Mouse (Mus musculus): ENCODE data around the gene Mosmo. TPM values are rescaled to one million over a fixed set of nuclear protein-coding genes. Genes with fewer than 3 reads are reported as not detected.

Gene Mosmo
- polyA plus RNA-seq, 1 experiment, result 17.4 TPM

DNA sequence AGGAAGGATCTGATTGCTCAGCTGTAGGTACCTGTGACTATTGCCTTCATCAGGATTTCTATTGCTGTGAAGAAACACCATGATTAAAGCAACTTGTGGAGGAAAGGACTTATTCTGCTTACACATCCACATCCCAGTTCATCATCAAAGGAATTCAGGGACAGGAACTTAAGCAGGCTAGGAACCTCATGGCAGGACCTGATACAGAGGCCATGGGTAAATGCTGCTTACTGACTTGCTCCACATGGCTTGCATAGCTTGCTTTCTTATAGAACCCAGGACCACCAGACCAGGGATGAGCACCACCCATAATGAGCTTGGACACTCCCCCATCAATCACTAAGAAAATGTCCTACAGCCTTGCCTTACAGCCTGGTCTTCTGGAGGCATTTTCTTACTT is 71.1 kb downstream of the Mosmo start:
- Histone ChIP-seq H3K4me1 (ENCODE audit: control insufficient read depth, insufficient read depth, insufficient read length) (no peaks in the 10 kb centered on the region), H3K36me3 (ENCODE audit: control insufficient read depth, insufficient read depth, low read length) (no peaks in the 10 kb centered on the region), H3K27ac (ENCODE audit: insufficient read depth, low read length) (no peak overlapping the region), H3K4me3 (ENCODE audit: extremely low read depth, insufficient read depth, insufficient read length) (no peak overlapping the region), H3K27me3 (ENCODE audit: control insufficient read depth, insufficient read depth, low read length) (no peaks in the 10 kb centered on the region)
- DNase-seq (ENCODE audit: low read depth in 1 of 2, low spot score in 2 of 2), result no peak
- TF ChIP-seq CTCF (IDR thresholded peaks at IDR 0.05; ENCODE audit: extremely low read depth, insufficient read depth, insufficient read length, insufficient replicate concordance), result no peak
- TF ChIP-seq POLR2A (IDR thresholded peaks at IDR 0.05; ENCODE audit: low read depth, low read length), result no peak

DNA sequence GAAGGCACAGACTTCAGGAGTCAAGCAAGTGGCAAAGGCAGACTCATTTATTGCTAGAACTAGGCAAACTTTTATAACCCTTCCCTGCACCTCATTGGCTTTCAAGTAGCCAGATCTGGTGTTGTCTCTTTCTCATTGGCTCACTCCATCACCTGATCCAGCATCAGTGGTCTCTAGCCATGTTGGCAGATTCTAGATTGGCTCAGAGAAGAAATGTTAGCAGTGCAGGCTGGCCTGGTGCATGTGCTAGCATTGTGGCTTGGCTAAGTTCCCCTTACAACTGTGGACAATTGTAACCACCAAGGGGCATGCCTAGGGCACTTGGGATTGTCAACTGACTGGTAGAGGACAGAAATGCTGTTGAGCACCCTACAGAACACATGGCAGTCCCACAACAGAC is 73.9 kb downstream of the Mosmo start:
- no peaks in the 10 kb centered on the region for H3K27me3 ChIP-seq (ENCODE audit: control insufficient read depth, insufficient read depth, low read length)
- no peaks in the 10 kb centered on the region for H3K36me3 ChIP-seq (ENCODE audit: control insufficient read depth, insufficient read depth, low read length)
- DNase-seq (ENCODE audit: low read depth in 1 of 2, low spot score in 2 of 2), result no peak
- H3K27ac ChIP-seq (ENCODE audit: insufficient read depth, low read length), result no peak overlapping the region
- no peak for TF ChIP-seq CTCF (IDR thresholded peaks at IDR 0.05; ENCODE audit: extremely low read depth, insufficient read depth, insufficient read length, insufficient replicate concordance)
- TF ChIP-seq POLR2A (IDR thresholded peaks at IDR 0.05; ENCODE audit: low read depth, low read length), result no peak
- no peaks in the 10 kb centered on the region for H3K4me1 ChIP-seq (ENCODE audit: control insufficient read depth, insufficient read depth, insufficient read length)
- no peak overlapping the region for H3K4me3 ChIP-seq (ENCODE audit: extremely low read depth, insufficient read depth, insufficient read length)

DNA sequence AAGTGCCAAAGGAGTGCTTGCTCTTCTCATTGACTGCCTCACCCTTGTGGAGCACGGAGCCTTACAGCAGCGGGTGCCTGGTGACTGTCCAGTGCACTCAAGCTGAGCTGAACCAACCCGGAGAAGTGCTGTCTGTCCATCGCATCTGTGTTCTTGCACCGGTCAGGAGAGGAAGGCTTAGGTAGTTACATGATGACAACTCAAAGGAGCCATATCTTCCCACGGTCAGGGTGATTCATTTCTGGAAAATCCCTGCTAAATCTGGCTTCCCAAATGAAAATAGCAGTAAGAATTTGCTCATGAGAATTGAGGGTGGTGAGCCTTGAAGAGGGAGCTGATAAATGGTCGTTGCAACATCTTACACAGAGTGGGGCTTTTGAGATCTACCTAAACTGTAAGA is 74.5 kb downstream of the Mosmo start:
- H3K27ac ChIP-seq (ENCODE audit: insufficient read depth, low read length), result no peak overlapping the region
- TF ChIP-seq CTCF (IDR thresholded peaks at IDR 0.05; ENCODE audit: extremely low read depth, insufficient read depth, insufficient read length, insufficient replicate concordance) (no peak), POLR2A (IDR thresholded peaks at IDR 0.05; ENCODE audit: low read depth, low read length) (no peak)
- no peaks in the 10 kb centered on the region for H3K27me3 ChIP-seq (ENCODE audit: control insufficient read depth, insufficient read depth, low read length)
- H3K4me1 ChIP-seq (ENCODE audit: control insufficient read depth, insufficient read depth, insufficient read length), result no peaks in the 10 kb centered on the region
- H3K4me3 ChIP-seq (ENCODE audit: extremely low read depth, insufficient read depth, insufficient read length), result no peak overlapping the region
- H3K36me3 ChIP-seq (ENCODE audit: control insufficient read depth, insufficient read depth, low read length), result no peaks in the 10 kb centered on the region
- DNase-seq (ENCODE audit: low read depth in 1 of 2, low spot score in 2 of 2), result no peak
- WGBS, result 82% methylated on average over 7 of the region's 7 CpGs

DNA sequence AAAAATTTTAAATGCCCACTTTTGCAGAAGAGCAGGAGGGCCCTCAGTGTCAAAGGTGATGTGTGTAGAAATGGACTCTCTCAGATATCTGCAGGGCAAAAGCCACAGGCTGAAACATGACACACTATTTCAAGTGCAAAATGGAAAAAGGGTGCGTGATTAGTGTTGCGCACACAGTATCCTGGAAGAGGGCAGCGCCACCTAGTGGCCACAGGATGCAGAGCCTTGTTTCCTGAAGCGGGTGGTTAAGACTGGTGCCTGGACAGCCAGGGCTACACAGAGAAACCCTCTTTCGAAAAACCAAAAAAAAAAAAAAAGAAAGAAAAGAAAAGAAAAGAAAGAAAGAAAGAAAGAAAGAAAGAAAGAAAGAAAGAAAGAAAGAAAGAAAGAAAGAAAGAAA is 77.3 kb downstream of the Mosmo start:
- Histone ChIP-seq H3K27ac (ENCODE audit: insufficient read depth, low read length) (no peak overlapping the region), H3K36me3 (ENCODE audit: control insufficient read depth, insufficient read depth, low read length) (no peaks in the 10 kb centered on the region), H3K4me1 (ENCODE audit: control insufficient read depth, insufficient read depth, insufficient read length) (no peaks in the 10 kb centered on the region), H3K27me3 (ENCODE audit: control insufficient read depth, insufficient read depth, low read length) (no peaks in the 10 kb centered on the region), H3K4me3 (ENCODE audit: extremely low read depth, insufficient read depth, insufficient read length) (no peak overlapping the region)
- TF ChIP-seq CTCF (IDR thresholded peaks at IDR 0.05; ENCODE audit: extremely low read depth, insufficient read depth, insufficient read length, insufficient replicate concordance) (peak; percentile 92; the same call in 1 of the 2 replicates), POLR2A (IDR thresholded peaks at IDR 0.05; ENCODE audit: low read depth, low read length) (no peak)
- peak; percentile 51 to 57 for DNase-seq (ENCODE audit: low read depth in 1 of 2, low spot score in 2 of 2)
- 4% methylated on average over 5 of the region's 5 CpGs for WGBS

DNA sequence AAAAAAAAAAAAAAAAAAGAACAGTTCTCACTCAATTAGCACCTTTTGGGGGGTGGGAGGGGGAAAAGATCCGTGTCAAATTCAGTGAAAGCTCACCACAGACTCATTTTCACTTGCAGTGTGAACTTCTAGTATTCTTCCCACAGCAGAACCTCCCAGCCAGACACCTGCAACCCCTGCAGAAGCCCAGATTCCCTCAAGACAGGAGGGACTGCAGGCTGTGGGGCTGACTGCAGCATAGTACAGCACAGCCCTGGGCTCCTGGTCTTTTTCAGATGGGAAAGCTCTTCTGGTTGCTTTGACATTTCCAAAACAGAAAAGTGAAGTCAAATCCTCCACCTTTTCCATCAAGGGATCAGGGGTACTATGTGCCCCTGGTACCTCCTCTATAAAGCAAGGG is 90.0 kb downstream of the Mosmo start:
- Histone ChIP-seq H3K27me3 (ENCODE audit: control insufficient read depth, insufficient read depth, low read length) (no peaks in the 10 kb centered on the region), H3K4me3 (ENCODE audit: extremely low read depth, insufficient read depth, insufficient read length) (no peak overlapping the region), H3K27ac (ENCODE audit: insufficient read depth, low read length) (no peak overlapping the region), H3K4me1 (ENCODE audit: control insufficient read depth, insufficient read depth, insufficient read length) (no peaks in the 10 kb centered on the region), H3K36me3 (ENCODE audit: control insufficient read depth, insufficient read depth, low read length) (no peaks in the 10 kb centered on the region)
- TF ChIP-seq POLR2A (IDR thresholded peaks at IDR 0.05; ENCODE audit: low read depth, low read length) (no peak), CTCF (IDR thresholded peaks at IDR 0.05; ENCODE audit: extremely low read depth, insufficient read depth, insufficient read length, insufficient replicate concordance) (no peak)
- WGBS, result 16% methylated on average over 1 of the region's 1 CpGs
- DNase-seq (ENCODE audit: low read depth in 1 of 2, low spot score in 2 of 2), result no peak

DNA sequence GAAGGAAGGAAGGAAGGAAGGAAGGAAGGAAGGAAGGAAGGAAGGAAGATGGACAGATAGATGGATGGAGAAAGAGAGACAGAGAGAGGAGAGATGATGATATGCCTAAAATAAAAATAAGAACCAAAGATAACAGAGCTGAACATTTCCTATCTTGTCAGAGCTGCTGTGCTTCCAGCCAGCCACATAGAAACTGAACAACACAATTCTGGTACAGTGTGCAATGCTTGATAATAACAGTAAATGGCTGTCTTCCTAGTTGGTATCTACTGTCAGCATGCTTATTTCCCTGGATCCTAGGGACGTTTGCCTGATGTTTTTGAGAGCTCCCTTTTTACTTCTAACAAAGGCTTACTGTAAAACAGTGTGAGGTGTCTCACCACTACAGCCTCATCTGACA is 94.0 kb downstream of the Mosmo start:
- 42% methylated on average over 1 of the region's 1 CpGs for WGBS
- Histone ChIP-seq H3K4me3 (ENCODE audit: extremely low read depth, insufficient read depth, insufficient read length) (no peak overlapping the region), H3K4me1 (ENCODE audit: control insufficient read depth, insufficient read depth, insufficient read length) (no peaks in the 10 kb centered on the region), H3K27me3 (ENCODE audit: control insufficient read depth, insufficient read depth, low read length) (no peaks in the 10 kb centered on the region), H3K36me3 (ENCODE audit: control insufficient read depth, insufficient read depth, low read length) (no peaks in the 10 kb centered on the region), H3K27ac (ENCODE audit: insufficient read depth, low read length) (no peak overlapping the region)
- no peak for DNase-seq (ENCODE audit: low read depth in 1 of 2, low spot score in 2 of 2)
- no peak for TF ChIP-seq CTCF (IDR thresholded peaks at IDR 0.05; ENCODE audit: extremely low read depth, insufficient read depth, insufficient read length, insufficient replicate concordance)
- no peak for TF ChIP-seq POLR2A (IDR thresholded peaks at IDR 0.05; ENCODE audit: low read depth, low read length)

DNA sequence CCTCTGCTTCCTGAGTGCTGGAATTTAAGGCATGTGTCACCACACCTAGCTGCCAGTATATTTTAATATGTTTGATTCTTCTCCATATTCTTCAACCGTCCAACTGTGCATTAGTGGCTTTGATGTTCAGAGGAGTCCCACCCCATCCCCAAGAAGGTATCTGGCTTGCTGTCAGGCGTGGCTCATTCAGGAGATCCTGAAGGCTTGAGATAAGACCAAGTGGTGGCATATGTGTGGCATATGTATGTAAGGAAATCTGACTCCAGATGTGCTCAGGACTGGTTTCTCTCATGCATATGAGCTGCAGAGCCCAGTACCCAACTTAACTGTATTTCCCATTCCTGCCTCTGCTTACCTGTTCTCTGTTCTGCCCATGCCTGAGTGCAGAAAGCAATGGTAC is 100.6 kb downstream of the Mosmo start:
- no peaks in the 10 kb centered on the region for H3K4me1 ChIP-seq (ENCODE audit: control insufficient read depth, insufficient read depth, insufficient read length)
- TF ChIP-seq POLR2A (IDR thresholded peaks at IDR 0.05; ENCODE audit: low read depth, low read length) (no peak), CTCF (IDR thresholded peaks at IDR 0.05; ENCODE audit: extremely low read depth, insufficient read depth, insufficient read length, insufficient replicate concordance) (no peak)
- no peak overlapping the region for H3K27ac ChIP-seq (ENCODE audit: insufficient read depth, low read length)
- no peak for DNase-seq (ENCODE audit: low read depth in 1 of 2, low spot score in 2 of 2)
- no peaks in the 10 kb centered on the region for H3K27me3 ChIP-seq (ENCODE audit: control insufficient read depth, insufficient read depth, low read length)
- H3K4me3 ChIP-seq (ENCODE audit: extremely low read depth, insufficient read depth, insufficient read length), result no peak overlapping the region
- 62% methylated on average over 2 of the region's 2 CpGs for WGBS
- H3K36me3 ChIP-seq (ENCODE audit: control insufficient read depth, insufficient read depth, low read length), result no peaks in the 10 kb centered on the region

Other genes with a start within 250 kb of the Mosmo start
- 20.7 and 21.4 TPM in 2 replicates for gene Uqcrc2, start 42.4 kb upstream of the Mosmo start, polyA plus RNA-seq (2012; rRNA removed)
- not detected in 2 replicates for gene Pdzd9, start 7.3 kb upstream of the Mosmo start, polyA plus RNA-seq (2012; rRNA removed)
- gene Vwa3a, start 61.7 kb downstream of the Mosmo start, polyA plus RNA-seq (2012; rRNA removed), result 0.01 and 0.02 TPM in 2 replicates
- gene Gm5737, start 134.7 kb downstream of the Mosmo start, polyA plus RNA-seq (2012; rRNA removed), result not detected in 2 replicates
- gene Eef2k, start 165.2 kb downstream of the Mosmo start, polyA plus RNA-seq (2012; rRNA removed), result 15.8 and 18.4 TPM in 2 replicates
- gene Polr3e, start 240.1 kb downstream of the Mosmo start, polyA plus RNA-seq (2012; rRNA removed), result 14.2 and 16.7 TPM in 2 replicates